Mouse (Mus musculus) T-helper 17 cell (primary cell): ENCODE measurements at regions not wholly inside any gene's neighbourhood (a gene's known extent, or its start where the extent isn't known, plus 50 kb on each side); places are given as distances from the start of the nearest gene placed in this dataset.
"Not testable (repeated sequence)": the region's sequence is repeated elsewhere in the genome, so short reads cannot be mapped to it uniquely, and the experiment has no call there.

Source experiments
- in situ Hi-C, 2 experiments: fragments of 300-600 bp; cut with MboI, MseI; formaldehyde crosslinking; loops; 1 replicate in 1 of 2; 2 replicates in 1 of 2; pipeline ENCODE4 v1.15.1; 2025; ENCODE audit warnings: high pct_unique_total_duplicates in 2 of 2

- in situ Hi-C loops: no loop called here
These were observed 204.7 kb upstream of the Pclo start for GRCm38 (mm10) chr5:14309981-14310380.

- in situ Hi-C loops: no loop called here
These were observed 203.0 kb upstream of the Pclo start for GRCm38 (mm10) chr5:14311729-14312128.

- in situ Hi-C loops: no loop called here
These were observed 194.5 kb upstream of the Pclo start for GRCm38 (mm10) chr5:14320216-14320615.

- in situ Hi-C loops: no loop called here
These were observed 192.7 kb upstream of the Pclo start for GRCm38 (mm10) chr5:14322000-14322399.

DNA sequence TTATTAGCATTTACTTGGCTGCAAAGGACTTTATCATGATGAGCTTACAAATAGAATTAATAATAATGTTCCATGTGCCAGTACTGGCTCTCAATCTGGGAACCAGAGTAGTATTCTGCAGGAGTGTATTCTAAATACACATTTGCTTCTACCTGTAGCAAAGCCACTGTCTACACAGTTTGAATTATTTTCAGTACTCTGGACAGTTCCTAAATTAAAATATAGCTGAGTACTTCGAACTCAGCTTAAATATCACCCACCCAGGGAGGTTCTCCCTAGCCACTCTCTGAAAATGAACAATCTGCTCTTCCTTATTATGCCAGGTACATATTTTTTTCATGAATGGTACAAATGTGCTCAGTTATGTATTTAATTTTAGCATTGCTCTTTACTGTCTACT is 154.3 kb upstream of the Pclo start:
- in situ Hi-C loops: loop anchor here in 1 of 2 experiments (5.0 kb wide), 1 partner anchor 62 kb away; no protein-coding TSS in a partner anchor

DNA sequence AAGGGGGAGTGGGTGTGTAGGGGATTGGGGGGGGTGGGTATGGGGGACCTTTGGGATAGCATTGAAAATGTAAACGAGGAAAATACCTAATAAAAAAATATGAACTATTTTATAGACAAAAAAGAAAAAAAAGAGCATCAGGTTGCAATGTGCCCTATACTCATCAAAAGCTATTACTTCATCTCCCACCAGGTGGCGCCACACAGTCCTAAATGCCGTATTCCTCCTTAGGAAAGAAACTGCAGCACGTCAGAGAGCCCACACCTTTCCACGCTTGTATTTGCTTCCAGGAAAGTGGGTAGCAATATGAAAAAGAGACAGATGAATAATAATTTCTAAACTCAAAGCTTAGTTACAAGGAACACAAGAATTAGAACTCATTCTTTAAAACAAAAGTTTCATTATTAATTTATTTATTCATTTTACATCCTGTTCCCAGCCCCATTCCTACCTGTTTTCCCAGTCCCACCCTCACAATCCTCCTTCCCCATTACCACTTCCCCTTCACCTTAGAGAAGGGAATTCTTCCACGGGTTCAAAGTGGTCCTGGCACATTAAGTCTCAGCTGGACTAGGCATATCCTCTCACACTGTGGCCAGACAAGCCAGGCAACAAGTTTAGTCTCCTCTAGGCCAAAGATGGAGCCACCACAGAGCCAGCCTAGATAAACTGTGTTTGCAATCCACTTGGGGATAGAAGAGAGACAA is 125.4 kb upstream of the Pclo start:
- in situ Hi-C loops: no loop called here

GRCm38 (mm10) chr5:14391793-14392192 is 122.9 kb upstream of the Pclo start:
- in situ Hi-C loops: no loop called here

DNA sequence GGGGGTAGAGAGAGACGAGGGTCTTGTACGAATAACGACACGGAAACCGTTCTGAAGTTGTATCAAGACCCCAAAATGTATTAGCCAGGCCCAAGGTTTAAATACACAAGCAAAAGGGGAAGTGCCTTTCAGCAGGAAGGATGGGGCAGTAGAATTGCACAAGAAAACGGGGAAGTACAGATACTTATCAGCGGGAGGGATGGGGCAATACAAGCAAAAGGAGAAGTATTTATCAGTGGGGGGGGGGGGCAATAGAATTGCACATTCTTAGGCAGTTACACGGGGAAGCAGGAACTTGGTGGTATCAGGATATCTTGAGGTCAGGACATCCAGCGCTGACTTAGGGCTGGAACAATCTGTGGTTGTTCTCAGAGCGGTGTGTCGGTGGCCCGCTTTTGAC is 111.3 kb upstream of the Pclo start:
- in situ Hi-C loops: not testable (repeated sequence)

DNA sequence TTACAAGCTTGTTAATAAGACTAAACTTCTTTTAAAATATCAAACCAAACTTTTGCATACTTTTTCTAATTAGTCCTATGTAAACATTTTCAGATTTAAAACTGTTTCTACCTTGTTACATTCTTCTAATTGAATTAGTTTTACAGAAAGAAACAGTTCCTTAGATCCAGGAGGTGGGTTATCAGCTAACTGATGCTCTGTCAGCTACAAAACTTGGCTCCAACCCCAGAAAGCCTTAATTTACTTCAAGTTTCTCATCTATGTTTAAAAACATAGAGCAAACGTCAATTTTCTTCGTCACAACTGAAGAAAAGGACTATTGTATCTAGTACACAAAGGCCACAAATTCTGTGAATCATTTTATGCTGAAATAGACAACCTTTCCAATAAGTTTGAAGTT is 110.4 kb upstream of the Pclo start:
- in situ Hi-C loops: no loop called here

GRCm38 (mm10) chr5:14415234-14415862 is 99.4 kb upstream of the Pclo start:
- in situ Hi-C loops: no loop called here

DNA sequence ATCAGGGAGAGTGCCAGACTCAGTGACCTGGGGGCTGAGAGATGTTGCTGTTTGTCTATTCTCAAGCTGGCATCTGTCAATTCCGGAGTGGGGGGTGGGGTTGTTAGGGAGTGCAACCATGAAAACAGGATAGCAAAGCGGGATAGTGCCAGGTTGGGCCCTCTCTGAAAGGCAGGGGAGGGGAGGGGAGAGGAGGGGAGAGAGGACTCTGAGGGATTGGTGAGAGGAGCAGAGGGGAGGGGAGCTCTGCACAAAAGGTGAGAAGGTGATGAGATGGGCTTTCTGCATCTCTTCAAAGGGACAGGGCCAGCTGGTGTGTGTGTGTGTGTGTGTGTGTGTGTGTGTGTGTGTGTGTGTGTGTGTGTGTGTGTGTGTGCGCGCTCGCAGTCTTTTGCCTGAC is 61.6 kb upstream of the Pclo start:
- in situ Hi-C loops: no loop called here
